Mouse (Mus musculus): ENCODE measurements at regions not wholly inside any gene's neighbourhood (a gene's known extent, or its start where the extent isn't known, plus 50 kb on each side); places are given as distances from the start of the nearest gene placed in this dataset.

GRCm38 (mm10) chr14:80195041-80195440 lies 211.2 kb downstream of the Olfm4 start:
- H3K9me3 ChIP-seq (replicated peaks), result peaks cover 15% of the 10 kb centered on the region
- DNase-seq (ENCODE audit: low spot score) (no peak), ATAC-seq (ENCODE audit: extremely low read depth, insufficient number of reproducible peaks, low FRiP score, poor library complexity, severe bottlenecking) (no peak)
- TF ChIP-seq CTCF (IDR thresholded peaks at IDR 0.05; ENCODE audit: low read depth, low read length) (no peak), GATA1 (IDR thresholded peaks at IDR 0.05; ENCODE audit: borderline replicate concordance, low read length) (no peak), TAL1 (conservative IDR thresholded peaks at IDR 0.05; ENCODE audit: low read depth, low read length) (no peak), POLR2AphosphoS5 (IDR thresholded peaks at IDR 0.05; ENCODE audit: insufficient replicate concordance, low read depth, low read length) (no peak), GATA2 (IDR thresholded peaks at IDR 0.05; ENCODE audit: borderline replicate concordance, low read depth, low read length) (no peak)
- H3K4me3 ChIP-seq (ENCODE audit: low read depth, low read length), result no peak overlapping the region
- H3K36me3 ChIP-seq (replicated peaks), result no peaks in the 10 kb centered on the region
- H3K27me3 ChIP-seq (ENCODE audit: insufficient read depth, low read length), result no peaks in the 10 kb centered on the region
- no peaks in the 10 kb centered on the region for H3K4me1 ChIP-seq (ENCODE audit: insufficient read depth, low read depth, low read length)

- no peak for ATAC-seq (ENCODE audit: extremely low read depth, insufficient number of reproducible peaks, low FRiP score, poor library complexity, severe bottlenecking)
- no peak for DNase-seq (ENCODE audit: low spot score)
- H3K27me3 ChIP-seq (ENCODE audit: insufficient read depth, low read length), result no peaks in the 10 kb centered on the region
- H3K4me1 ChIP-seq (ENCODE audit: insufficient read depth, low read depth, low read length), result no peaks in the 10 kb centered on the region
- H3K36me3 ChIP-seq (replicated peaks), result no peaks in the 10 kb centered on the region
- peaks cover 28% of the 10 kb centered on the region for H3K9me3 ChIP-seq (replicated peaks)
- no peak overlapping the region for H3K4me3 ChIP-seq (ENCODE audit: low read depth, low read length)
- no peak for TF ChIP-seq POLR2AphosphoS5 (IDR thresholded peaks at IDR 0.05; ENCODE audit: insufficient replicate concordance, low read depth, low read length)
- no peak for TF ChIP-seq CTCF (IDR thresholded peaks at IDR 0.05; ENCODE audit: low read depth, low read length)
- TF ChIP-seq GATA2 (IDR thresholded peaks at IDR 0.05; ENCODE audit: borderline replicate concordance, low read depth, low read length), result no peak
- no peak for TF ChIP-seq GATA1 (IDR thresholded peaks at IDR 0.05; ENCODE audit: borderline replicate concordance, low read length)
- no peak for TF ChIP-seq TAL1 (conservative IDR thresholded peaks at IDR 0.05; ENCODE audit: low read depth, low read length)
Observed at GRCm38 (mm10) chr14:80212916-80213315, 229.0 kb downstream of the Olfm4 start.

GRCm38 (mm10) chr14:80213666-80214065 lies 229.8 kb downstream of the Olfm4 start:
- no peaks in the 10 kb centered on the region for H3K4me1 ChIP-seq (ENCODE audit: insufficient read depth, low read depth, low read length)
- DNase-seq (ENCODE audit: low spot score), result no peak
- H3K9me3 ChIP-seq (replicated peaks), result peaks cover 28% of the 10 kb centered on the region
- ATAC-seq (ENCODE audit: extremely low read depth, insufficient number of reproducible peaks, low FRiP score, poor library complexity, severe bottlenecking), result no peak
- TF ChIP-seq TAL1 (conservative IDR thresholded peaks at IDR 0.05; ENCODE audit: low read depth, low read length), result no peak
- TF ChIP-seq GATA1 (IDR thresholded peaks at IDR 0.05; ENCODE audit: borderline replicate concordance, low read length), result no peak
- no peak for TF ChIP-seq GATA2 (IDR thresholded peaks at IDR 0.05; ENCODE audit: borderline replicate concordance, low read depth, low read length)
- TF ChIP-seq POLR2AphosphoS5 (IDR thresholded peaks at IDR 0.05; ENCODE audit: insufficient replicate concordance, low read depth, low read length), result no peak
- no peak for TF ChIP-seq CTCF (IDR thresholded peaks at IDR 0.05; ENCODE audit: low read depth, low read length)
- H3K36me3 ChIP-seq (replicated peaks), result no peaks in the 10 kb centered on the region
- no peaks in the 10 kb centered on the region for H3K27me3 ChIP-seq (ENCODE audit: insufficient read depth, low read length)
- no peak overlapping the region for H3K4me3 ChIP-seq (ENCODE audit: low read depth, low read length)

- H3K4me3 ChIP-seq (ENCODE audit: low read depth, low read length), result no peak overlapping the region
- no peaks in the 10 kb centered on the region for H3K4me1 ChIP-seq (ENCODE audit: insufficient read depth, low read depth, low read length)
- no peaks in the 10 kb centered on the region for H3K27me3 ChIP-seq (ENCODE audit: insufficient read depth, low read length)
- ATAC-seq (ENCODE audit: extremely low read depth, insufficient number of reproducible peaks, low FRiP score, poor library complexity, severe bottlenecking) (no peak), DNase-seq (ENCODE audit: low spot score) (no peak)
- TF ChIP-seq POLR2AphosphoS5 (IDR thresholded peaks at IDR 0.05; ENCODE audit: insufficient replicate concordance, low read depth, low read length) (no peak), CTCF (IDR thresholded peaks at IDR 0.05; ENCODE audit: low read depth, low read length) (no peak), GATA1 (IDR thresholded peaks at IDR 0.05; ENCODE audit: borderline replicate concordance, low read length) (no peak), TAL1 (conservative IDR thresholded peaks at IDR 0.05; ENCODE audit: low read depth, low read length) (no peak), GATA2 (IDR thresholded peaks at IDR 0.05; ENCODE audit: borderline replicate concordance, low read depth, low read length) (no peak)
- peaks cover 27% of the 10 kb centered on the region for H3K9me3 ChIP-seq (replicated peaks)
- no peaks in the 10 kb centered on the region for H3K36me3 ChIP-seq (replicated peaks)
Observed at GRCm38 (mm10) chr14:80215960-80216552, 232.2 kb downstream of the Olfm4 start.

- H3K36me3 ChIP-seq (replicated peaks), result no peaks in the 10 kb centered on the region
- TF ChIP-seq POLR2AphosphoS5 (IDR thresholded peaks at IDR 0.05; ENCODE audit: insufficient replicate concordance, low read depth, low read length), result no peak
- no peak for TF ChIP-seq GATA1 (IDR thresholded peaks at IDR 0.05; ENCODE audit: borderline replicate concordance, low read length)
- H3K4me3 ChIP-seq (ENCODE audit: low read depth, low read length), result no peak overlapping the region
- H3K27me3 ChIP-seq (ENCODE audit: insufficient read depth, low read length), result no peaks in the 10 kb centered on the region
- DNase-seq (ENCODE audit: low spot score) (no peak), ATAC-seq (ENCODE audit: extremely low read depth, insufficient number of reproducible peaks, low FRiP score, poor library complexity, severe bottlenecking) (no peak; the same call in 1 of the 2 replicates)
- no peaks in the 10 kb centered on the region for H3K4me1 ChIP-seq (ENCODE audit: insufficient read depth, low read depth, low read length)
- H3K9me3 ChIP-seq (replicated peaks), result peaks cover 29% of the 10 kb centered on the region
Observed at GRCm38 (mm10) chr14:80232066-80232465, 248.2 kb downstream of the Olfm4 start.

GRCm38 (mm10) chr14:80232976-80233375 lies 249.1 kb downstream of the Olfm4 start:
- H3K9me3 ChIP-seq (replicated peaks), result peaks cover 28% of the 10 kb centered on the region
- TF ChIP-seq TAL1 (conservative IDR thresholded peaks at IDR 0.05; ENCODE audit: low read depth, low read length) (no peak), GATA2 (IDR thresholded peaks at IDR 0.05; ENCODE audit: borderline replicate concordance, low read depth, low read length) (no peak), POLR2AphosphoS5 (IDR thresholded peaks at IDR 0.05; ENCODE audit: insufficient replicate concordance, low read depth, low read length) (no peak), GATA1 (IDR thresholded peaks at IDR 0.05; ENCODE audit: borderline replicate concordance, low read length) (no peak), CTCF (IDR thresholded peaks at IDR 0.05; ENCODE audit: low read depth, low read length) (no peak)
- no peaks in the 10 kb centered on the region for H3K36me3 ChIP-seq (replicated peaks)
- ATAC-seq (ENCODE audit: extremely low read depth, insufficient number of reproducible peaks, low FRiP score, poor library complexity, severe bottlenecking) (no peak), DNase-seq (ENCODE audit: low spot score) (no peak)
- H3K4me3 ChIP-seq (ENCODE audit: low read depth, low read length), result no peak overlapping the region
- no peaks in the 10 kb centered on the region for H3K4me1 ChIP-seq (ENCODE audit: insufficient read depth, low read depth, low read length)
- no peaks in the 10 kb centered on the region for H3K27me3 ChIP-seq (ENCODE audit: insufficient read depth, low read length)
